Mouse (Mus musculus): ENCODE data around the gene Kcnab2.

DNA sequence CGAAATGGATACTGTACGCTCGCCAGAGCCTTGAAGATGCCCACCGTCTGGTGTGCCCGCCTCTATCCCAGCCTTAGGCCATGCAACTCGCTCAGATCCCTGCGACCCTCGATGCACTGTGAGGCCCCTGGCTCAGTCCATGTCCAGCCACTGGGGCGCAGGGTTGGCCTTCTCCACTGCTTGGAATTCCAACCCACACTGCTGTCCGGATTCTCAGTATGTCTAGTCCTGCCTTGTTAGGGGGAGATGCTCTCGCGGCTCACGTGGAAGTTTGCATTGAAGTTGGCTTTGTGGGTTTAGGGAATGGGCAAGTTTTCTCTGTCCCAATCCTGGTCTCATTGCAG lies 525 bp upstream of the Kcnab2 start:
- no peak for TF ChIP-seq CTCF (IDR thresholded peaks at IDR 0.05; ENCODE audit: borderline replicate concordance, control insufficient read depth, extremely low read depth, insufficient read depth, low read length, poor library complexity)
- TF ChIP-seq POLR2A (IDR thresholded peaks at IDR 0.05; ENCODE audit: control insufficient read depth, extremely low read depth, insufficient read depth, low read length, poor library complexity) = no peak
